Mouse (Mus musculus) left cerebral cortex, adult 11 months (tissue): ENCODE measurements around the gene Ube2o.
"Not testable (repeated sequence)": the region's sequence is repeated elsewhere in the genome, so short reads cannot be mapped to it uniquely, and the experiment has no call there.

ENCODE experiments used
- DNase-seq: peaks from one replicate; pipeline ENCODE4 v3.0.0; 2022; ENCODE audit warnings: low spot score

Gene Ube2o

GRCm38 (mm10) chr11:116615735-116616437, 34.6 kb upstream of the Ube2o start:
- DNase-seq: no peak

GRCm38 (mm10) chr11:116613234-116613633, 32.0 kb upstream of the Ube2o start:
- DNase-seq: no peak

- DNase-seq: no peak
Measured at GRCm38 (mm10) chr11:116612554-116612953, 31.3 kb upstream of the Ube2o start.

- no peak for DNase-seq
Measured at GRCm38 (mm10) chr11:116611883-116612282, 30.6 kb upstream of the Ube2o start.

- not testable (repeated sequence) for DNase-seq
Measured at GRCm38 (mm10) chr11:116611168-116611567, 29.9 kb upstream of the Ube2o start.

- no peak for DNase-seq
Measured at GRCm38 (mm10) chr11:116609965-116610630, 28.9 kb upstream of the Ube2o start.

GRCm38 (mm10) chr11:116607717-116608116, 26.5 kb upstream of the Ube2o start:
- no peak for DNase-seq

- no peak for DNase-seq
Measured at GRCm38 (mm10) chr11:116604097-116604496, 22.9 kb upstream of the Ube2o start.

GRCm38 (mm10) chr11:116603339-116603738, 22.1 kb upstream of the Ube2o start:
- no peak for DNase-seq

- DNase-seq: no peak
Measured at GRCm38 (mm10) chr11:116602043-116602442, 20.8 kb upstream of the Ube2o start.

- DNase-seq: no peak
Measured at GRCm38 (mm10) chr11:116601166-116601565, 19.9 kb upstream of the Ube2o start.

GRCm38 (mm10) chr11:116599230-116599629, 18.0 kb upstream of the Ube2o start:
- DNase-seq: no peak

- no peak for DNase-seq
Measured at GRCm38 (mm10) chr11:116598193-116598592, 16.9 kb upstream of the Ube2o start.

- no peak for DNase-seq
Measured at GRCm38 (mm10) chr11:116596766-116597165, 15.5 kb upstream of the Ube2o start.

- DNase-seq: no peak
Measured at GRCm38 (mm10) chr11:116593345-116593744, 12.1 kb upstream of the Ube2o start.

- DNase-seq: peak; percentile 92
Measured at GRCm38 (mm10) chr11:116592428-116592827, 11.2 kb upstream of the Ube2o start.

- DNase-seq: no peak
Measured at GRCm38 (mm10) chr11:116591621-116592020, 10.4 kb upstream of the Ube2o start.

GRCm38 (mm10) chr11:116589574-116589973, 8.3 kb upstream of the Ube2o start:
- no peak for DNase-seq

- DNase-seq: no peak
Measured at GRCm38 (mm10) chr11:116589020-116589531, 7.8 kb upstream of the Ube2o start.

- DNase-seq: peak; percentile 60
Measured at GRCm38 (mm10) chr11:116586801-116587631, 5.8 kb upstream of the Ube2o start.

GRCm38 (mm10) chr11:116586310-116586709, 5.1 kb upstream of the Ube2o start, which contains the start of gene Aanat:
Gene Aanat (plus strand): TSS chr11:116586432.
- DNase-seq: no peak

- DNase-seq: no peak
Measured at GRCm38 (mm10) chr11:116585682-116586081, 4.4 kb upstream of the Ube2o start.
